Mouse (Mus musculus): ENCODE measurements around the gene Senp3.
A peak's percentile ranks its signal among the peaks of the same experiment; 100 is the strongest.
"Not testable (repeated sequence)": the region's sequence is repeated elsewhere in the genome, so short reads cannot be mapped to it uniquely, and the experiment has no call there.

The Senp3 gene

GRCm38 (mm10) chr11:69681314-69682208, at the start of gene Senp3:
Gene Senp3, minus strand, starts transcription at chr11:69682084.
- DNase-seq, result peak; percentile 98

- DNase-seq, result not testable (repeated sequence)
Observed at GRCm38 (mm10) chr11:69731408-69731807, 49.5 kb upstream of the Senp3 start.

GRCm38 (mm10) chr11:69729063-69729462, 47.2 kb upstream of the Senp3 start:
- peak; percentile 77 for DNase-seq

- peak; percentile 33 for DNase-seq
Observed at GRCm38 (mm10) chr11:69725951-69726350, 44.1 kb upstream of the Senp3 start.

GRCm38 (mm10) chr11:69723074-69723473, 41.2 kb upstream of the Senp3 start:
- no peak for DNase-seq

GRCm38 (mm10) chr11:69720852-69721251, 39.0 kb upstream of the Senp3 start:
- DNase-seq, result no peak

- no peak for DNase-seq
Observed at GRCm38 (mm10) chr11:69719423-69719822, 37.5 kb upstream of the Senp3 start.

GRCm38 (mm10) chr11:69718661-69719060, 36.8 kb upstream of the Senp3 start:
- no peak for DNase-seq

GRCm38 (mm10) chr11:69716953-69717352, 35.1 kb upstream of the Senp3 start:
- no peak for DNase-seq

GRCm38 (mm10) chr11:69715929-69716328, 34.0 kb upstream of the Senp3 start:
- DNase-seq, result peak; percentile 49

GRCm38 (mm10) chr11:69715482-69715881, 33.6 kb upstream of the Senp3 start:
- DNase-seq, result peak; percentile 62

- no peak for DNase-seq
Observed at GRCm38 (mm10) chr11:69714636-69715329, 32.9 kb upstream of the Senp3 start.

GRCm38 (mm10) chr11:69712954-69713672, 31.2 kb upstream of the Senp3 start:
- no peak for DNase-seq

GRCm38 (mm10) chr11:69711082-69711481, 29.2 kb upstream of the Senp3 start:
- no peak for DNase-seq

- DNase-seq, result no peak
Observed at GRCm38 (mm10) chr11:69710470-69710869, 28.6 kb upstream of the Senp3 start.

GRCm38 (mm10) chr11:69709554-69710446, 27.9 kb upstream of the Senp3 start:
- no peak for DNase-seq

- DNase-seq, result no peak
Observed at GRCm38 (mm10) chr11:69708614-69709265, 26.9 kb upstream of the Senp3 start.

- DNase-seq, result no peak
Observed at GRCm38 (mm10) chr11:69707873-69708381, 26.0 kb upstream of the Senp3 start.

GRCm38 (mm10) chr11:69707480-69707847, 25.6 kb upstream of the Senp3 start:
- no peak for DNase-seq

GRCm38 (mm10) chr11:69706775-69707479, 25.0 kb upstream of the Senp3 start:
- no peak for DNase-seq

GRCm38 (mm10) chr11:69704613-69705010, 22.7 kb upstream of the Senp3 start:
- DNase-seq, result no peak
